In the genomic region with DNA sequence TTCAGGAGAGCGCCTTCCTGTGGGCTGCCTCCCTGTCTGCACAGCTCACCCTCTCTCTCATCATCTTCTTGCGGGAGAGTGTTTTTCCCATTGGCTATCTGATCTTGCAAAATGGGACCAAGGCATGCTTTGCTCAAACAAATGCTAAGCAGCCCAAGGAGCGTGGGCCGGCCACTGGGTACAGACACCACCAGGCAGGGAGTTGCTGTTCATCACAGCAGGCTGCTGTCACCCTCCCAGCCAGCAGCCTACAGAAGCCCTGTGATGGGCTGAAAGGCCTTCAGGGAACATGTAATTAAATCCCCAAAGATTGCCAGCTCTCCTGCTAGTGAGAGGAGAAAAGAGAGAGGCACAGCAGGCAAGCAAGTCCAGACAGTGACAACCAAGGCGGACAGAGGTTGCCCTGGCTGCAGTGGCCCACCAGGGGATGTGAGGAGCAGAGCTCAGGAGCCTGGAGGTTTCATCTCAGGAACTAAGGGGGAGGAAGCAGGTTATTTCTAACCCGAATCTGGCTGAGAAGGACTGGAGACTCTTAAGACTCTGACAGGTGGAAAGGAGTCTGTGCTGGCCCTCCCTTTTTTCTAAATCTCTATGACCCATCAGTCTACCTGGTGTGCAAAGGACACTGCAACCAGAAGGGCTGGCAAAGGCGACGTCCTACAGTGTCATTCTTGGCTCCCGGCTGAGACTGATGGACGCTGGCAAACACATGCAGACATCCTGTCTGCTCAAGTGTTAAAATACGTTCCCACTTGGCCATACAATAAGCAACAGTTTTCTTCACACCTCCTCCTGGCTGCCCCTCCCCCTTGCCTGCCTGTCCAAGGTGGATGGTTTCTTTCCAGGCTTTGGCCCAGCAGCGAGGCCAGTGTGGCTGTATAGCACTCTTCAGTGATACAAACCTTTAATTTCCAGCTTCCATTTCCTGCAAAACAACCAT, we compare ENCODE assay signal across 15 mouse cellular contexts.
A peak's percentile ranks its signal among the peaks of the same experiment; 100 is the strongest.
DNase-seq lines count a peak whose midpoint lies in the region; ATAC-seq and TF ChIP-seq lines count a peak whose summit lies in the region.
"Had no signal": no experiment of that assay in that cellular context is flagged by ENCODE, and none has a peak within 500 bp of the region (broad histone marks: within the 10 kb centered on the region; RNA-seq: fewer than 3 reads in every experiment).

No protein-coding gene starts in this region.

- peak; percentile 46 to 66 for DNase-seq in cerebellum, postnatal 10 days
- DNase-seq in cerebellum, adult 11 months = no peak
- no peak for DNase-seq in lung, embryonic 14.5 days
- DNase-seq in lung, adult 18-20 months = no peak
- DNase-seq in left cerebral cortex, postnatal 25 days (ENCODE audit: low spot score in 2 of 2) = peak; percentile 47 to 86
- DNase-seq in heart, embryonic 10.5 days (ENCODE audit: low spot score) = no peak
- DNase-seq: gastrocnemius, postnatal 14 days; kidney, adult 8-10 months; lung, adult 2 months had no signal

- H3K27ac ChIP-seq in lung, embryonic 14.5 days (ENCODE audit: low read depth) = no peak overlapping the region
- no peak overlapping the region for H3K27ac ChIP-seq in forebrain, embryonic 15.5 days (replicated peaks)
- H3K27ac ChIP-seq in heart, embryonic 10.5 days = no peak overlapping the region
- H3K27ac ChIP-seq: heart, embryonic 15.5 days; limb, embryonic 12.5 days; neural tube, embryonic 13.5 days had no signal

- H3K4me2 ChIP-seq in lung, embryonic 14.5 days = no peak overlapping the region
- no peak overlapping the region for H3K4me2 ChIP-seq in forebrain, embryonic 15.5 days (replicated peaks)
- H3K4me2 ChIP-seq: heart, embryonic 15.5 days; limb, embryonic 12.5 days; neural tube, embryonic 13.5 days had no signal

- 32% methylated on average over 12 of the region's 12 CpGs for WGBS in lung, embryonic 14.5 days
- 20% methylated on average over 12 of the region's 12 CpGs for WGBS in forebrain, embryonic 15.5 days
- WGBS in heart, embryonic 10.5 days = 38% methylated on average over 12 of the region's 12 CpGs

- no peaks in the 10 kb centered on the region for H3K4me1 ChIP-seq in lung, embryonic 14.5 days (ENCODE audit: insufficient read depth)
- peaks cover 16% of the 10 kb centered on the region for H3K4me1 ChIP-seq in forebrain, embryonic 15.5 days
- peaks cover 48% of the 10 kb centered on the region for H3K4me1 ChIP-seq in heart, embryonic 10.5 days
- H3K4me1 ChIP-seq: megakaryocyte, embryonic 14.5 days had no signal

- no peak overlapping the region for H3K4me3 ChIP-seq in lung, embryonic 14.5 days (ENCODE audit: low read depth, low read length)
- no peak overlapping the region for H3K4me3 ChIP-seq in forebrain, embryonic 15.5 days
- H3K4me3 ChIP-seq in heart, embryonic 10.5 days = no peak overlapping the region
- H3K4me3 ChIP-seq: heart, embryonic 15.5 days; limb, embryonic 12.5 days; megakaryocyte, embryonic 14.5 days; neural tube, embryonic 13.5 days had no signal

- H3K27me3 ChIP-seq in lung, embryonic 14.5 days (ENCODE audit: insufficient read depth, low read length) = no peaks in the 10 kb centered on the region
- H3K27me3 ChIP-seq in forebrain, embryonic 15.5 days = no peaks in the 10 kb centered on the region
- no peaks in the 10 kb centered on the region; the same call in 1 of the 2 replicates for H3K27me3 ChIP-seq in heart, embryonic 10.5 days (ENCODE audit: insufficient read depth, poor library complexity, severe bottlenecking)
- H3K27me3 ChIP-seq: heart, embryonic 15.5 days; limb, embryonic 12.5 days; neural tube, embryonic 13.5 days had no signal

- TF ChIP-seq CTCF in lung, embryonic 14.5 days (IDR thresholded peaks at IDR 0.05; ENCODE audit: low read depth) = peak; percentile 23; the same call in 1 of the 2 replicates

- no peak for ATAC-seq in lung, embryonic 14.5 days (ENCODE audit: insufficient read depth)
- peak; percentile 66 for ATAC-seq in forebrain, embryonic 15.5 days (replicated peaks)
- no peak for ATAC-seq in activated CD4-positive, CD25-positive, alpha-beta regulatory T cell, adult 4 months

- no peaks in the 10 kb centered on the region for H3K9me3 ChIP-seq in lung, embryonic 14.5 days (ENCODE audit: low read depth, low read length)
- no peaks in the 10 kb centered on the region for H3K9me3 ChIP-seq in forebrain, embryonic 15.5 days
- no peaks in the 10 kb centered on the region for H3K9me3 ChIP-seq in heart, embryonic 10.5 days
- H3K9me3 ChIP-seq: heart, embryonic 15.5 days; limb, embryonic 12.5 days; neural tube, embryonic 13.5 days had no signal

- H3K36me3 ChIP-seq in lung, embryonic 14.5 days (ENCODE audit: insufficient read depth) = no peaks in the 10 kb centered on the region
- H3K36me3 ChIP-seq in forebrain, embryonic 15.5 days = no peaks in the 10 kb centered on the region
- H3K36me3 ChIP-seq in heart, embryonic 10.5 days = no peaks in the 10 kb centered on the region
- H3K36me3 ChIP-seq: heart, embryonic 15.5 days; limb, embryonic 12.5 days; neural tube, embryonic 13.5 days had no signal

- H3K9ac ChIP-seq in lung, embryonic 14.5 days = no peak overlapping the region
- no peak overlapping the region for H3K9ac ChIP-seq in forebrain, embryonic 15.5 days (replicated peaks)
- H3K9ac ChIP-seq: heart, embryonic 15.5 days; limb, embryonic 12.5 days; neural tube, embryonic 13.5 days had no signal

- intact Hi-C loops in left cerebral cortex, postnatal 25 days (cut with DNase I) = no loop called here

Comparison
In these comparisons a context has a peak if more than half of its experiments do, and no peak if none do; other contexts are left out.
1. DNase-seq: peak in cerebellum, postnatal 10 days (2 of 2) and left cerebral cortex, postnatal 25 days (2 of 2); none in cerebellum, adult 11 months (single experiment), lung, embryonic 14.5 days (single experiment), lung, adult 18-20 months (0 of 2) and heart, embryonic 10.5 days (single experiment).